Mouse (Mus musculus): Measurements from ENCODE around the gene Sipa1l3.

The Sipa1l3 gene

DNA sequence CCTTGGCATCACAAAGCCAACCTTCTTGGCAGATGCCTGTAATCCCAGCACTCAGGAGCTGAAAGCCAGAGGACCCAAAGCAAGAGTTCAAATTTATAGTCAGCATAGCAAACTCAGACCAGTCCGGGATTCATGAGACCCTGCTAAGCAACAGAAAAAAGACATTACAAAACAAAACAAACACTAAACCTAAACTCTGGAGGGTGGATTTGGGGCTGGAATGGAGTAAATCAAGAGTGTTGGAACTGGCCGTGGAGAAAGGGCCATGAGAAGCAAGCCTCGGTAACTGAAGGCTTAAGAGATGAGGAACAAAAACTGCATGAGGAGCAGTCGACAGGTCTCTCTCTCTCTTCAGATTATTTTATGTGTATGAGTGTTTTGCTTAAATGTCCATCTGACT is 234.6 kb downstream of the Sipa1l3 start:
- DNase-seq (ENCODE audit: low read depth, low spot score): no peak

DNA sequence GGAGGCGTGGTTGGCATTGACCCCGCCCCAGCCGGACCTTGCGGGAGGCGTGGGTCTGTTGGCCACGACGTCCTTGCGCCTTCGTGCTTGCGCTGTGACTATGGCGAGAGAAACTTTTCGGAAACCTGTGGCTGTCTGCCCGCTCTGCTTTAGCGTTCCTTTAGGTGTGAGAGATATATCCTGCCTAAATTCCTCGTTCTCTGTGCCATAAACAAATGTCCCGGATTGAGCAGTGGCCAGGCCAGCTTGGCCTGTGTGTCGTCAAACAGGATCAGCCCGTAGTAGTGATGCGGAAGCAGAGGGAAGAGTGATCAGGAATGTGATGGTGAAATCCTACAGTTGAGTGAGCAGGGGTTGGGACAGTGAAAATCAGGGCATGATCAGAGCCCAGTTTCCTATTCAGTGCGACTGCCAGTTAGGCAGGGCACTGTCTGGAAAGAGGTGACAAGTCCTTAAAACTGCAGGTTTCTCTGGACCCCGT is 236.3 kb downstream of the Sipa1l3 start:
- no peak for DNase-seq (ENCODE audit: low read depth, low spot score)

DNA sequence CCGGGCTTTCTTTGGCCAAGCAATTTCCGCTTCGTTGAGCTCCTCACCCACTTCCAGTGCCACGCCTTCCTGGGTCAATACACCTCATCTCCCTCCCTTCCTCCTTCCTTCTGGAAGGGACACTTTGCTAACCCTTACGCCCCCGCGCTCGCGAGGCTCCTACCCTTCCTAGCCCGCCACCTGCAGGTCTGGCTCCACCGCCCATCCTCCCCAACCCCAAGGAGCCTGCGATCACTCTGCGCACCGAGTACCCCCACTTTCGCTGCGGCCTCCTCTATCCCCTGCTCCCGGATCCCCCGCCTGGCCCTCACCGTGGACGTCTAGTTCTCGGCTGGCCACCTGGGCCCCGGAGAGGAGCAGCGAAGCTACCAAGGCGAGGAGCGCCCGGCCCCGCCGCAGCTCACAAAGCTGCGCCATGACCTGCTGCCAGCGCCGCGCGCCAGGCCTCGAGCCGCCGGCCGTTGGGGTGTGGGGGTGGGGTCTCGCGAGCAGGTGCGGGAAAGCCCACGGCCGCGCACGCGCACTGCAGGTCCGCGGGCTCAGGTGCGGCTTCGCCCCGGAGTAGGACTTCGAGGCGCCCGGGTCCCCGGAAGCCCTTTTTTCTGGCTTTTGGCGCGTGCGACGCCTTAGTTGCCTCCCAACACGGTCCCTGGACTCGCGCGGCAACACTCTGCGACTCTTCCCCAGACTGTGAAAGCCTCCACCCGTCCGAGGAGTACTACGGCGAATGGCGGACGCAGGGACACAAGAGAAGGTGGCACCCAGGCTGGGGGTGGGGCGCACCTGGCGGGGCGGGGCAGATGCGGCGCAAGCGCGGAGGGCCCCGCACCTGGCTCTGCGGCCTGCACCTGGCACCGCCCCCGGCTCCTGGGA is 237.0 kb downstream of the Sipa1l3 start, which contains the start of gene Spint2:
TSS of gene Spint2 (minus strand) at position 712 of the 873 bp plus-strand sequence.
- DNase-seq (ENCODE audit: low read depth, low spot score): no peak

DNA sequence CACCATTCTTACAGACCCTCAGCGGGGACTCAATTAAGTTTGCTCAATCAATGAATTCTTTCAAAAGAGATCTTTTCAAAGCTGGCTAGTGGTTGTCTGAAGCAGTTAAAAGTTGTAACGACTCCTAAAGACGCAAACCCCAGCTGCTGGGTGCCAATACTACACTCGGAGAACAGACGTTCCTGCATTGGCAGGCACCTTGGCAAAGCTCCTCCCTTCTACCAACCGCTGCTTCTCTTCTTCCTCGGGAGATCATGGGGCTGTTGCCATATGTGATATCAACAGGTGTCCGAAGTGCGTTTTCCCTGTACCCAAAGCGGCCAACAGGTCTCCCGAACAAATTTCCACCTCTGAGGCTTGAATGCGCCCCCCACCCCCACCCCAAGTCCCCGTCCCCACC is 237.6 kb downstream of the Sipa1l3 start:
- no peak for DNase-seq (ENCODE audit: low read depth, low spot score)

DNA sequence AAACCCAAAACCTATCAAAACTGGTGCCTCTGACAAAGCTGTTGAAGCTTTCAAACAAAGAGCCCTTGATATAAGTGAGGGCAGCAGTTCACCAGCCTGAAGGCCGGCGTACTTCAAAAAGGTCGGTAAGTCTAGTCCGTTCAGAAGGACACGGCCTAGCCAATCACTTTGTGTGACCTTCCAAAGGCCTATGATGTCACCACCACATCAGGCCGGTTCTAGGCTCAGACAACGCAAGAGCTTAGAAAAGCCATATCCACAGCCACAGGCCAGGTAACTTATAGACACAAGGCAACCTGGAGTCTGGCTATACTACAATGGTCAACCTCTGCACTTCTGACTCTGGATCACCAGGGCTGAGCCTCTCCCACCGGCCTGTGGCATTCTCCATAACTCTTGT is 238.5 kb downstream of the Sipa1l3 start:
- no peak for DNase-seq (ENCODE audit: low read depth, low spot score)

DNA sequence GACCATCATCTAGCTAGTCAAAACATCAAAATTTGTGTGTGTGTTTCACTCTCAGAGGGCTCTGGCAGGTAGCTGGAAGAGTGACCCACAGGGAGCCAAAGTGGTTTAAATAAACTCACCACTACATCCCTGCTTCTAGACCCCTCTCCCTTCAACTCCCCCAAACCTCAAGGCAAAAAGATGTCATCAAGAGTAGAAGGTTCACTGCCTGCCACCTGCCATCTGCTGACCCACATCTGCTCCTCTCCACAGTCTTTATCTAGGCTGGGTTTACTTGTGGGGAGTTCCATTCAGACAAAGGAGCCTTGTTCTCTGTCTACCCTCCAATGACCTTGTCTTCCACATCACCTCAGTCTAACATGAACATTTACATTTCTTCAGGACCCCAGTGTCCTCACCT is 239.2 kb downstream of the Sipa1l3 start:
- DNase-seq (ENCODE audit: low read depth, low spot score): no peak

DNA sequence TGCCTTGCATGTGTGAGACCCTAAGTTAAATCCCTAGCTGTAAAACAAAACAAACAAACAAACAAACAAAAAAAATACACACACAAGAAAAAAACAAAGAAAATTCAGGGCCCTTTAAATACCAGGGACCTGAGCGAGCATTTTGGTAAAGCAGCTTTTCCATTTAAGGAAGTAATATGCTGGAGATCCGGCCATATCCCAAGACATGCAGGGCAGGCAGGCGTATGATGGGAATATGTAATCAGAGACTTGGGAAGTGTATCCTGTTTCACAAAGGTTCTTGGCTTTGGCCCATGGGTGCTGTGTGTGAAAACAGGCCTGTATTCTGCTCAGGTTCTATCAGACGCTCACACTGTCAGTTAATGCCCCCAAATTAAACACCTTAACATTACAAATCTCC is 240.9 kb downstream of the Sipa1l3 start:
- no peak for DNase-seq (ENCODE audit: low read depth, low spot score)

DNA sequence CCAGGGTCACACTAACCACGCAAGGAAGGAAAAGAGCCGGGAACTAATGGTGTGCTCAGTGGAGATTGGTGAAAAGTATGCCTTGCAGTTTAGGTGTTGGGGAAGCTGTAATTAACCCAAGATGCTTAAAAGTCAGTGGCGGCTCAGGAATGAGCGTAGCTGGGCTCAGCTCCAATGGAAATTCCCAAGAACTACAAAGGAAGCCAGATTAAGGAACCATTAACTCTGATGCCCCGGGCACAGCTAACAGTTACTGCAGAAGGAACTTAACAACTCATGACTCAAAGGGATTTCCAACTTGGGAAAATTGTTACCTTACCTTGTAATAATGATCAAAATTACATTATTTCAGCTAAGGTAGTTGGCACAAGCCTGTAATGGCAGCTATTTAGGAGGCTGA is 241.7 kb downstream of the Sipa1l3 start:
- DNase-seq (ENCODE audit: low read depth, low spot score): no peak

DNA sequence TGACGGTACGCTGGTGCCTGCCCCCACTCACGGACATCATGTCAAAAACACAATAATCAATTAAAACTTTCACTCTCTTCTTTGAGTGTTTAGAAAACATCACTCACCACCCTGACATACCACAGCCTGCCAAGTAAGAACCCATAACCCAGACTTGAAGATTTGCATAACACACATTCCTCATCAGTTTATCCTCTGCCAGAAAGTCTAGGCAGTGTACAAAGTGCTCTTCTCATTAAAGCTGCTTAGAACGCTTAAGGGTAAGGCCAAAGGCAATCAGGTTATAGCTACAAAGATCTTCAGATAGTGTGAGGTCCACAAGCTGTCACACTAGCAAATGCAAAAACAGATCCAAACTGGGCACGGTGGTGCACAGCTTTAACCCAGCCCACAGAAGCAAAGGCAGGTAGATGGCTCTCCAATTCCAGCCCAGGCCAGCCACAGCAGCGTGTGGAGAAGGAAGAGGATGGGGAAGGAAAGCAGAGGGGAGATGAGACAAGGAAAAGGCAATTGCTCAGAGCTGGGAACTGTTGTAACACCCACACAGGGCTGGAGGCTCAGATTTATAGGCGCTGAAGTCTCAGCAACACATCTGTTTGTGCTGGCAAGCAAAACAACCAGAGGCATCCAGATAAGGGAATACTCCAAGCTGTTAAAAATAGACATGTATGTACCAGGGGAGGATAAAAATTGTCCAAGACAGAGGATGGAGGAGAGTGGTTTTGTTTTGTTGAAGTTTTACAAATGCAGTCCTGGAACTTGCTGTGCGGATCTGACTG is 246.6 kb downstream of the Sipa1l3 start:
- DNase-seq (ENCODE audit: low read depth, low spot score): no peak

DNA sequence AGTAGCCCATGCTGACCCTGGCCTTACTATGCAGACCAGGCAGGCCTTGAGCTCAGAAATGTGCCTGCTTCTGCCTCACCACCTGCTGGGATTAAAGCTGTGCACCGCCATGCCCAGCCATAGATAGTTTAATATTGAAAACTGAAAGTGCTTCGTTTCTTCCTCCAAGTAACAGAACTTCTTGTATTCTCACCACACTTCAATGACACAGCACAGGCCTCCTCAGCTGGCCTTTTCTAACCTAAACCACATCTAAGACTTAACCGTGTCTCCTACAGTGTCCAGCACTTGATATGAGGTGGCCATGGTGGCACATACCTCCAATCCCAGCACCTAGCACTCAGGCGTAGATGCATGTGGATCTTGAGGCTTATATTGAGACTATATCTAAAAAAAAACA is 248.0 kb downstream of the Sipa1l3 start:
- DNase-seq (ENCODE audit: low read depth, low spot score): no peak

Measured in skeletal muscle tissue, adult 2 months (tissue).